Mouse (Mus musculus) forebrain, embryonic 11.5 days (tissue): ENCODE data around the gene Adm. TPM values are rescaled to one million over a fixed set of nuclear protein-coding genes. Genes with fewer than 3 reads are reported as not detected.
A peak's percentile ranks its signal among the peaks of the same experiment; 100 is the strongest.

Experiments
- ATAC-seq: fragments of 200-750 bp; cut with Nextera tagmentation; replicated peaks from 2 replicates; pipeline ENCODE4 v1.8.0; 2017; ENCODE audit warnings: moderate TSS enrichment; ENCODE audit not compliant: low FRiP score
- DNase-seq: peaks from one replicate; pipeline ENCODE4 v3.0.0-alpha.2; 2017; ENCODE audit warnings: low spot score
- H3K27ac ChIP-seq: fragments of 300-500 bp; sonication (generic); 2 replicates; pipeline ENCODE4 v1.5.1; 2014; ENCODE audit warnings: low read depth, low read length
- H3K27me3 ChIP-seq: fragments of 300-500 bp; sonication (generic); 2 replicates; pipeline ENCODE4 v1.6.1; 2014; ENCODE audit warnings: mild to moderate bottlenecking, low read length, mixed read lengths; ENCODE audit not compliant: control insufficient read depth, insufficient read depth
- H3K36me3 ChIP-seq: fragments of 300-500 bp; sonication (generic); 2 replicates; pipeline ENCODE4 v1.6.1; 2014; ENCODE audit warnings: mild to moderate bottlenecking, low read length, moderate library complexity, mixed read lengths; ENCODE audit not compliant: control insufficient read depth, insufficient read depth
- H3K4me1 ChIP-seq: fragments of 300-500 bp; sonication (generic); replicated peaks from 2 replicates; pipeline ENCODE4 v1.6.1; 2014; ENCODE audit warnings: low read length, mixed read lengths; ENCODE audit not compliant: control insufficient read depth, insufficient read depth
- H3K4me2 ChIP-seq: fragments of 300-500 bp; sonication (generic); 2 replicates; pipeline ENCODE4 v1.6.1; 2014; ENCODE audit warnings: low read depth, mild to moderate bottlenecking, low read length, moderate library complexity, mixed read lengths; ENCODE audit not compliant: severe bottlenecking
- H3K4me3 ChIP-seq: fragments of 300-500 bp; sonication (generic); 2 replicates; pipeline ENCODE4 v1.5.1; 2014; ENCODE audit warnings: low read depth, low read length
- H3K9ac ChIP-seq: fragments of 300-500 bp; sonication (generic); 2 replicates; pipeline ENCODE4 v1.6.1; 2014; ENCODE audit warnings: low read length
- H3K9me3 ChIP-seq: fragments of 300-500 bp; sonication (generic); 2 replicates; pipeline ENCODE4 v1.6.1; 2016; ENCODE audit warnings: low read length, mixed read lengths; ENCODE audit not compliant: control insufficient read depth
- WGBS: fragments of 180-500 bp; shearing (Covaris S2); extraction: QIAGEN DNeasy Blood & Tissue Kit; methylation state at CpG from one replicate; pipeline ENCODE4 v1.1.7; 2014; 5-methylcytosine and 5-hydroxymethylcytosine counted together
- polyA plus RNA-seq: library from polyadenylated mRNA; unstranded; fragments of >200 nt; fragmentation: Nextera tagmentation; extraction: Ambion mirVana; gene quantifications from 2 replicates; pipeline ENCODE4 v1.2.1, GENCODE M21; 2014

The Adm gene
- polyA plus RNA-seq, 1 experiment from 2014 or later: 5.8 TPM

DNA sequence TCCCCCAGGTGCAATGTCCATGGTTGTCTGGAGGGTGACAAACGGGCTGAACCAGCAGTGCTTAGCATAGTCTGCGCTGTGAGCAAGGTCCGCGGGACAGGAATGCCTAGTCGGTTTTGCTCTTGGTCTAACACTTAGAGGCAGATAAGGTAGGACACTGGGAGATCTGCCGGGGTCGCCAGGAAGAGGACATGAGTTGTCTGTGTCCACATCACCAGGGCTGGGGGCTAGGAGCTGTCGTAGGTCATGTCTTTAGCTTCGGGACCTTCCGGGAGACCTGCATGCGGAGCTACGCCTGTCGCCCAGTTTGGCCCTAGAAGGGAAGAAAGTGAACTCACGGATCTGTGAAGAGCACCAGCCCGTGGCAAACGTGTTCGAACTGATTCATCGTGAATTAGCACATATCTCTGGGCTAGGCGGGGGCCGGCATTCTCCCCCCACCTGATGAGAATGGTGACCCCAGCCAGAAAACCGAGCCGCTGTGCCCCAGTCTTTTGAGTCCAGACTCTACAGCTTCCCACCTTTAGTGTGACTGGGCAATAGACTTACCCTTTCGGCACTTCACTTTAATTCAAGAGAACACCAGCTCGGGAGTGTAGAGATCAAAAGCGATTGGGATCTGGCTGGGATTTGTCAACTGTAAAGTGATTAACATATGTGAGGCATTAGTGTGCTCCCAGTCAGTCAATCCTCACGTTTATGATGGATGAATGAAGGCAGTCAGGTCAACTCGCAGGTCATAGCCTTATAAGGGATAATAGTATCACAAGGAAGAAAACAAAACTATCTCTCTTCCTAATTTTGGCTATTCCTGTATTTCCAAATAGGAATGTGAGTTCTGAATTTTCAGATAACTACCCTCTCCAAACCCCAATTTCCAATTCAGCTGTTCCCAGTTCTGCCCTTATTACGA is 1.0 kb upstream of the Adm start:
- peak overlapping the region; percentile 15; the same call in 1 of the 2 replicates for H3K4me2 ChIP-seq
- no peak overlapping the region for H3K27ac ChIP-seq
- H3K9ac ChIP-seq: no peak overlapping the region
- H3K4me3 ChIP-seq: 0 out of 2 replicates have a peak overlapping the region, but pooled peaks have one; percentile 5
- H3K4me1 ChIP-seq: peaks cover 19% of the 10 kb centered on the region
- no peaks in the 10 kb centered on the region for H3K36me3 ChIP-seq
- no peak for ATAC-seq
- WGBS: 6% methylated on average over 28 of the region's 28 CpGs
- H3K27me3 ChIP-seq: peaks cover 57% of the 10 kb centered on the region
- H3K9me3 ChIP-seq: no peaks in the 10 kb centered on the region
- DNase-seq: no peak

DNA sequence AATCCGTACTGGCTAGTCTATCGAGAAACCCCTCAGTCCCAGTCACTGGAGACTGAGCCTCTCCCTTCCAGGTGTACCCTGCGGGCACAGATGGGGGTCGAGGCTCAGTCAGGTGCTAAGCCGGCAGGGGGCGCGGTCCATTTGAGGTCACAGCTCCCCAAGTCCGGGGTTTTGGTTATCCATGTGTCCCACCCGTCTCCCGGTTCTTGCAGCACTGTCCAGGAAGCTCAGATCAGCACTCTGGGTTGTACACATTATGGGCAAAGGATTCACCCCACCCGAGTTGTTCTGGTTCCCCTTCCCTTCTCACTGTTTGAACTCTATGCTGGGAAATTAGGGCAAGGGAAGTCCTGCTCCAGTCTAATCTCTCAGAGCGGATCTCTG is 370 bp upstream of the Adm start:
- peaks cover 57% of the 10 kb centered on the region for H3K27me3 ChIP-seq
- 2% methylated on average over 12 of the region's 12 CpGs for WGBS
- H3K4me3 ChIP-seq: no peak overlapping the region; the same call in 1 of the 2 replicates
- H3K36me3 ChIP-seq: no peaks in the 10 kb centered on the region
- DNase-seq (peak; percentile 61), ATAC-seq (no peak)
- H3K9ac ChIP-seq: no peak overlapping the region
- H3K4me1 ChIP-seq: peaks cover 19% of the 10 kb centered on the region
- no peak overlapping the region for H3K27ac ChIP-seq
- H3K9me3 ChIP-seq: no peaks in the 10 kb centered on the region
- peak overlapping the region; percentile 69; the same call in 1 of the 2 replicates for H3K4me2 ChIP-seq

GRCm38 (mm10) chr7:110628273-110628600 is 776 bp downstream of the Adm start:
- no peak for ATAC-seq
- Histone ChIP-seq H3K27me3 (peaks cover 57% of the 10 kb centered on the region), H3K9ac (peak overlapping the region; percentile 49; the same call in 1 of the 2 replicates), H3K4me3 (peak overlapping the region; percentile 35), H3K36me3 (no peaks in the 10 kb centered on the region), H3K9me3 (no peaks in the 10 kb centered on the region), H3K4me1 (peaks cover 19% of the 10 kb centered on the region), H3K27ac (no peak overlapping the region), H3K4me2 (peak overlapping the region; percentile 69)
- no peak for DNase-seq
- 1% methylated on average over 11 of the region's 11 CpGs for WGBS

GRCm38 (mm10) chr7:110628611-110629354 is 1.3 kb downstream of the Adm start:
- DNase-seq (peak; percentile 71), ATAC-seq (no peak)
- Histone ChIP-seq H3K9me3 (no peaks in the 10 kb centered on the region), H3K9ac (peak overlapping the region; percentile 49), H3K4me3 (peak overlapping the region; percentile 35), H3K27ac (no peak overlapping the region), H3K36me3 (no peaks in the 10 kb centered on the region), H3K4me1 (peaks cover 19% of the 10 kb centered on the region), H3K4me2 (peak overlapping the region; percentile 69), H3K27me3 (peaks cover 57% of the 10 kb centered on the region)
- WGBS: 1% methylated on average over 33 of the region's 33 CpGs

GRCm38 (mm10) chr7:110629892-110630666 is 2.6 kb downstream of the Adm start:
- H3K4me3 ChIP-seq: peak overlapping the region; percentile 38
- H3K36me3 ChIP-seq: no peaks in the 10 kb centered on the region
- H3K27me3 ChIP-seq: peaks cover 49% of the 10 kb centered on the region
- no peak overlapping the region for H3K27ac ChIP-seq
- H3K4me1 ChIP-seq: peaks cover 19% of the 10 kb centered on the region
- ATAC-seq: peak; percentile 89
- DNase-seq: peak; percentile 94
- no peaks in the 10 kb centered on the region for H3K9me3 ChIP-seq
- peak overlapping the region; percentile 81 for H3K4me2 ChIP-seq
- peak overlapping the region; percentile 63 for H3K9ac ChIP-seq
- 2% methylated on average over 36 of the region's 36 CpGs for WGBS

GRCm38 (mm10) chr7:110631136-110631888 is 3.9 kb downstream of the Adm start:
- 81% methylated on average over 16 of the region's 16 CpGs for WGBS
- Histone ChIP-seq H3K4me1 (peaks cover 17% of the 10 kb centered on the region), H3K4me2 (no peak overlapping the region), H3K27me3 (peaks cover 37% of the 10 kb centered on the region), H3K9ac (no peak overlapping the region), H3K9me3 (no peaks in the 10 kb centered on the region), H3K36me3 (no peaks in the 10 kb centered on the region), H3K27ac (no peak overlapping the region), H3K4me3 (no peak overlapping the region)
- ATAC-seq (no peak), DNase-seq (no peak)

DNA sequence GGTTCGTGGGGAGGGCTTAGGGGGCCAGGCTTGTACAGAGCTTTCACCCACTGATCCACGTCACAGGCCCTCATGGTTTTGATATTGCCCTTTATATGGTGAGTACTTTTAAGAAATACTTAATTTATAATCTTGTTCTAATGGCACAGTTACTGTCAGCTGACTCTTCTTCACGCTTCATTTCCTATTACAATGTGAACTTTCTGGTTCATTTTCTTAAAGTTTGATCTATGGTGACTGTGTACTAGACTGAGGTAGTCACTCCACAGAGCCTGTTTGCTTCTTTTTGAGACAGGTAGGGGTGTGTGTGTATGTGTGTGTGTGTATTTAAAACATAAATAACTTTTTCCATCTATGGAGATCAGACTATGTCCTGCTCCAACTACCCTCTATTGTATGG is 8.5 kb downstream of the Adm start:
- WGBS: 74% methylated on average over 3 of the region's 3 CpGs
- Histone ChIP-seq H3K36me3 (no peaks in the 10 kb centered on the region), H3K9ac (no peak overlapping the region), H3K4me1 (peaks cover 5% of the 10 kb centered on the region; the same call in 1 of the 2 replicates), H3K4me2 (no peak overlapping the region), H3K27ac (no peak overlapping the region), H3K27me3 (no peaks in the 10 kb centered on the region), H3K4me3 (no peak overlapping the region), H3K9me3 (no peaks in the 10 kb centered on the region)
- DNase-seq: no peak
- ATAC-seq: no peak

GRCm38 (mm10) chr7:110636559-110636958 is 9.1 kb downstream of the Adm start:
- no peak overlapping the region for H3K27ac ChIP-seq
- peaks cover 5% of the 10 kb centered on the region; the same call in 1 of the 2 replicates for H3K4me1 ChIP-seq
- H3K27me3 ChIP-seq: no peaks in the 10 kb centered on the region
- H3K36me3 ChIP-seq: no peaks in the 10 kb centered on the region
- DNase-seq (no peak), ATAC-seq (no peak)
- no peak overlapping the region for H3K4me3 ChIP-seq
- 64% methylated on average over 1 of the region's 1 CpGs for WGBS
- no peak overlapping the region for H3K4me2 ChIP-seq
- no peaks in the 10 kb centered on the region for H3K9me3 ChIP-seq
- H3K9ac ChIP-seq: no peak overlapping the region
